Mouse (Mus musculus) lung, postnatal 0 days (tissue): ENCODE results near the gene Srsf3.

Source experiments
- CTCF ChIP-seq: IDR thresholded peaks from 2 replicates; pipeline ENCODE4 v1.5.1; 2016; ENCODE audit warnings: antibody characterized with exemption, mild to moderate bottlenecking
- EP300 ChIP-seq: IDR thresholded peaks from 2 replicates; pipeline ENCODE4 v1.6.1; 2016; ENCODE audit warnings: antibody characterized with exemption, mild to moderate bottlenecking, control low read depth

DNA sequence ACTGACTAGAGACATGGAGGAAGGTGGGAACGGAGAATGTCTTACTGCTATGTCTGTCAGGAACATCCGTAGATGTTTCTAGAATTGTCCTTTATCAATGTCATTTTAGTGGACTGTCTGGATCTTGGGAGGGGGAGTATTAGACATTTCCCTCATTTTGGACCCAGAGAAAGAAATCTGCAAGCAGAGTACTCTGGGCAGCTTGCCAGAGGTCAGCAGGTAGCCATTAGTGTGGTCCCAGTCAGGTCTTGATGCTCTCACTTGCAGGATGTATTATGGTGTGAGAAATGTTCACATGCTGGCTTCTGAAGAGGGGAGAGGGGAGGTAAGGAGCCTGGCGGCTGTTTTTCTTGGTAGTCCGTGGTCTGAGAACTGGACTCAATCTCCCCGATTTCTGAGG lies 60.1 kb downstream of the Srsf3 start:
- TF ChIP-seq CTCF (no peak), EP300 (no peak)
